Mouse (Mus musculus): ENCODE data around the gene Gm26897. TPM values are rescaled to one million over a fixed set of nuclear protein-coding genes. Genes with fewer than 3 reads are reported as not detected.
A peak's percentile ranks its signal among the peaks of the same experiment; 100 is the strongest.

Gene Gm26897
- polyA plus RNA-seq, 1 experiment, result not detected

- Histone ChIP-seq H3K4me3 (ENCODE audit: low read depth, low read length) (no peak overlapping the region; the same call in 1 of the 2 replicates), H3K27ac (ENCODE audit: insufficient read depth, low read length) (no peak overlapping the region), H3K27me3 (ENCODE audit: control insufficient read depth, insufficient read depth, low read length, poor library complexity, severe bottlenecking) (no peaks in the 10 kb centered on the region)
These were observed 20.9 kb downstream of the Gm26897 start for GRCm38 (mm10) chr5:111754484-111755139.

GRCm38 (mm10) chr5:111755330-111755729, 21.6 kb downstream of the Gm26897 start:
- Histone ChIP-seq H3K9ac (ENCODE audit: low read depth, poor library complexity, severe bottlenecking) (no peak overlapping the region), H3K27ac (ENCODE audit: insufficient read depth, low read length) (no peak overlapping the region), H3K27me3 (ENCODE audit: control insufficient read depth, insufficient read depth, low read length, poor library complexity, severe bottlenecking) (no peaks in the 10 kb centered on the region), H3K9me3 (replicated peaks; ENCODE audit: control insufficient read depth, insufficient read depth, low read length, poor library complexity, severe bottlenecking) (no peaks in the 10 kb centered on the region), H3K4me3 (ENCODE audit: low read depth, low read length) (no peak overlapping the region), H3K36me3 (ENCODE audit: control insufficient read depth, insufficient read depth, low read length, poor library complexity, severe bottlenecking) (no peaks in the 10 kb centered on the region), H3K4me1 (ENCODE audit: control insufficient read depth, insufficient read depth, low read length) (no peaks in the 10 kb centered on the region)
- TF ChIP-seq POLR2A (IDR thresholded peaks at IDR 0.05; ENCODE audit: insufficient read depth, low read length), result peak; percentile 59
- TF ChIP-seq CTCF (IDR thresholded peaks at IDR 0.05; ENCODE audit: low read depth, low read length), result no peak
- no peak for TF ChIP-seq EP300 (IDR thresholded peaks at IDR 0.05; ENCODE audit: insufficient read depth, low read depth, low read length)

More at GRCm38 (mm10) chr5:111754484-111755139, 20.9 kb downstream of the Gm26897 start:
- TF ChIP-seq CTCF (IDR thresholded peaks at IDR 0.05; ENCODE audit: low read depth, low read length), result no peak
- no peak for TF ChIP-seq EP300 (IDR thresholded peaks at IDR 0.05; ENCODE audit: insufficient read depth, low read depth, low read length)
- no peak for TF ChIP-seq POLR2A (IDR thresholded peaks at IDR 0.05; ENCODE audit: insufficient read depth, low read length)
- Histone ChIP-seq H3K36me3 (ENCODE audit: control insufficient read depth, insufficient read depth, low read length, poor library complexity, severe bottlenecking) (no peaks in the 10 kb centered on the region), H3K4me1 (ENCODE audit: control insufficient read depth, insufficient read depth, low read length) (no peaks in the 10 kb centered on the region), H3K9ac (ENCODE audit: low read depth, poor library complexity, severe bottlenecking) (no peak overlapping the region), H3K9me3 (replicated peaks; ENCODE audit: control insufficient read depth, insufficient read depth, low read length, poor library complexity, severe bottlenecking) (no peaks in the 10 kb centered on the region)

GRCm38 (mm10) chr5:111760721-111761480, 27.2 kb downstream of the Gm26897 start:
- TF ChIP-seq EP300 (IDR thresholded peaks at IDR 0.05; ENCODE audit: insufficient read depth, low read depth, low read length) (no peak), CTCF (IDR thresholded peaks at IDR 0.05; ENCODE audit: low read depth, low read length) (no peak), POLR2A (IDR thresholded peaks at IDR 0.05; ENCODE audit: insufficient read depth, low read length) (no peak)
- Histone ChIP-seq H3K36me3 (ENCODE audit: control insufficient read depth, insufficient read depth, low read length, poor library complexity, severe bottlenecking) (no peaks in the 10 kb centered on the region), H3K27ac (ENCODE audit: insufficient read depth, low read length) (no peak overlapping the region), H3K9me3 (replicated peaks; ENCODE audit: control insufficient read depth, insufficient read depth, low read length, poor library complexity, severe bottlenecking) (no peaks in the 10 kb centered on the region), H3K9ac (ENCODE audit: low read depth, poor library complexity, severe bottlenecking) (no peak overlapping the region), H3K4me3 (ENCODE audit: low read depth, low read length) (peak overlapping the region; percentile 1), H3K4me1 (ENCODE audit: control insufficient read depth, insufficient read depth, low read length) (no peaks in the 10 kb centered on the region), H3K27me3 (ENCODE audit: control insufficient read depth, insufficient read depth, low read length, poor library complexity, severe bottlenecking) (no peaks in the 10 kb centered on the region)

GRCm38 (mm10) chr5:111761574-111761973, 27.9 kb downstream of the Gm26897 start:
- no peak overlapping the region for H3K27ac ChIP-seq (ENCODE audit: insufficient read depth, low read length)
- H3K4me3 ChIP-seq (ENCODE audit: low read depth, low read length), result peak overlapping the region; percentile 5; the same call in 1 of the 2 replicates
- H3K27me3 ChIP-seq (ENCODE audit: control insufficient read depth, insufficient read depth, low read length, poor library complexity, severe bottlenecking), result no peaks in the 10 kb centered on the region

GRCm38 (mm10) chr5:111762085-111762484, 28.4 kb downstream of the Gm26897 start:
- no peaks in the 10 kb centered on the region for H3K36me3 ChIP-seq (ENCODE audit: control insufficient read depth, insufficient read depth, low read length, poor library complexity, severe bottlenecking)
- H3K9me3 ChIP-seq (replicated peaks; ENCODE audit: control insufficient read depth, insufficient read depth, low read length, poor library complexity, severe bottlenecking), result no peaks in the 10 kb centered on the region
- peak overlapping the region; percentile 12; the same call in 1 of the 2 replicates for H3K4me3 ChIP-seq (ENCODE audit: low read depth, low read length)
- no peak for TF ChIP-seq CTCF (IDR thresholded peaks at IDR 0.05; ENCODE audit: low read depth, low read length)
- TF ChIP-seq EP300 (IDR thresholded peaks at IDR 0.05; ENCODE audit: insufficient read depth, low read depth, low read length), result no peak
- TF ChIP-seq POLR2A (IDR thresholded peaks at IDR 0.05; ENCODE audit: insufficient read depth, low read length), result no peak
- H3K27me3 ChIP-seq (ENCODE audit: control insufficient read depth, insufficient read depth, low read length, poor library complexity, severe bottlenecking), result no peaks in the 10 kb centered on the region
- H3K27ac ChIP-seq (ENCODE audit: insufficient read depth, low read length), result peak overlapping the region; percentile 76
- H3K4me1 ChIP-seq (ENCODE audit: control insufficient read depth, insufficient read depth, low read length), result no peaks in the 10 kb centered on the region
- peak overlapping the region; percentile 33 for H3K9ac ChIP-seq (ENCODE audit: low read depth, poor library complexity, severe bottlenecking)

More at GRCm38 (mm10) chr5:111761574-111761973, 27.9 kb downstream of the Gm26897 start:
- H3K36me3 ChIP-seq (ENCODE audit: control insufficient read depth, insufficient read depth, low read length, poor library complexity, severe bottlenecking), result no peaks in the 10 kb centered on the region
- peak overlapping the region; percentile 33; the same call in 1 of the 2 replicates for H3K9ac ChIP-seq (ENCODE audit: low read depth, poor library complexity, severe bottlenecking)
- no peak for TF ChIP-seq CTCF (IDR thresholded peaks at IDR 0.05; ENCODE audit: low read depth, low read length)
- 0 out of 2 replicates have a peak, but pooled peaks have one; percentile 26 for TF ChIP-seq EP300 (IDR thresholded peaks at IDR 0.05; ENCODE audit: insufficient read depth, low read depth, low read length)
- H3K4me1 ChIP-seq (ENCODE audit: control insufficient read depth, insufficient read depth, low read length), result no peaks in the 10 kb centered on the region
- H3K9me3 ChIP-seq (replicated peaks; ENCODE audit: control insufficient read depth, insufficient read depth, low read length, poor library complexity, severe bottlenecking), result no peaks in the 10 kb centered on the region
